Mouse (Mus musculus): ENCODE results near the gene Slc35b1. TPM values are rescaled to one million over a fixed set of nuclear protein-coding genes. Genes with fewer than 3 reads are reported as not detected.

The Slc35b1 gene
- polyA plus RNA-seq, 1 experiment = 79.1 TPM

GRCm38 (mm10) chr11:95397843-95398835 lies 13.6 kb downstream of the Slc35b1 start:
- no peaks in the 10 kb centered on the region for H3K27me3 ChIP-seq (ENCODE audit: control insufficient read depth, insufficient read depth, insufficient read length)
- no peak overlapping the region for H3ac ChIP-seq (ENCODE audit: control insufficient read depth, insufficient read length, low read depth)
- H3K4me3 ChIP-seq (ENCODE audit: insufficient read depth, poor library complexity, severe bottlenecking) = no peak overlapping the region
- no peaks in the 10 kb centered on the region for H3K79me2 ChIP-seq (ENCODE audit: control insufficient read depth, insufficient read depth)
- H3K79me3 ChIP-seq (ENCODE audit: low read depth) = no peaks in the 10 kb centered on the region
- TF ChIP-seq CEBPB (IDR thresholded peaks at IDR 0.05; ENCODE audit: low read depth) (no peak), MYOD1 (IDR thresholded peaks at IDR 0.05; ENCODE audit: control insufficient read depth, insufficient read length, low read depth) (no peak), CTCF (IDR thresholded peaks at IDR 0.05; ENCODE audit: control insufficient read depth, insufficient read depth, insufficient read length) (no peak), USF1 (IDR thresholded peaks at IDR 0.05; ENCODE audit: low read depth) (no peak), MYOG (IDR thresholded peaks at IDR 0.05; ENCODE audit: control insufficient read depth, extremely low read depth, insufficient read length) (no peak), MAX (IDR thresholded peaks at IDR 0.05) (no peak)
- H3K36me3 ChIP-seq (ENCODE audit: control insufficient read depth, insufficient read depth) = no peaks in the 10 kb centered on the region

GRCm38 (mm10) chr11:95399520-95400020 lies 15.1 kb downstream of the Slc35b1 start:
- no peaks in the 10 kb centered on the region for H3K79me3 ChIP-seq (ENCODE audit: low read depth)
- no peaks in the 10 kb centered on the region for H3K36me3 ChIP-seq (ENCODE audit: control insufficient read depth, insufficient read depth)
- H3K4me3 ChIP-seq (ENCODE audit: insufficient read depth, poor library complexity, severe bottlenecking) = no peak overlapping the region
- TF ChIP-seq MYOG (IDR thresholded peaks at IDR 0.05; ENCODE audit: control insufficient read depth, extremely low read depth, insufficient read length) (no peak), MYOD1 (IDR thresholded peaks at IDR 0.05; ENCODE audit: control insufficient read depth, insufficient read length, low read depth) (no peak), CTCF (IDR thresholded peaks at IDR 0.05; ENCODE audit: control insufficient read depth, insufficient read depth, insufficient read length) (no peak), MAX (IDR thresholded peaks at IDR 0.05) (no peak), USF1 (IDR thresholded peaks at IDR 0.05; ENCODE audit: low read depth) (no peak), CEBPB (IDR thresholded peaks at IDR 0.05; ENCODE audit: low read depth) (no peak), FOSL1 (IDR thresholded peaks at IDR 0.05; ENCODE audit: insufficient read depth, low read length, poor library complexity, severe bottlenecking) (no peak)
- H3K27me3 ChIP-seq (ENCODE audit: control insufficient read depth, insufficient read depth, insufficient read length) = no peaks in the 10 kb centered on the region
- no peak overlapping the region for H3ac ChIP-seq (ENCODE audit: control insufficient read depth, insufficient read length, low read depth)
- no peaks in the 10 kb centered on the region for H3K79me2 ChIP-seq (ENCODE audit: control insufficient read depth, insufficient read depth)

- TF ChIP-seq CTCF (IDR thresholded peaks at IDR 0.05; ENCODE audit: control insufficient read depth, insufficient read depth, insufficient read length) (no peak), USF1 (IDR thresholded peaks at IDR 0.05; ENCODE audit: low read depth) (no peak), MYOG (IDR thresholded peaks at IDR 0.05; ENCODE audit: control insufficient read depth, extremely low read depth, insufficient read length) (no peak), MAX (IDR thresholded peaks at IDR 0.05) (no peak), MYOD1 (IDR thresholded peaks at IDR 0.05; ENCODE audit: control insufficient read depth, insufficient read length, low read depth) (no peak), FOSL1 (IDR thresholded peaks at IDR 0.05; ENCODE audit: insufficient read depth, low read length, poor library complexity, severe bottlenecking) (no peak), CEBPB (IDR thresholded peaks at IDR 0.05; ENCODE audit: low read depth) (no peak)
- Histone ChIP-seq H3ac (ENCODE audit: control insufficient read depth, insufficient read length, low read depth) (no peak overlapping the region), H3K4me3 (ENCODE audit: insufficient read depth, poor library complexity, severe bottlenecking) (no peak overlapping the region), H3K79me3 (ENCODE audit: low read depth) (no peaks in the 10 kb centered on the region), H3K36me3 (ENCODE audit: control insufficient read depth, insufficient read depth) (no peaks in the 10 kb centered on the region), H3K27me3 (ENCODE audit: control insufficient read depth, insufficient read depth, insufficient read length) (no peaks in the 10 kb centered on the region), H3K79me2 (ENCODE audit: control insufficient read depth, insufficient read depth) (no peaks in the 10 kb centered on the region)
Measured at GRCm38 (mm10) chr11:95401568-95401967, 17.1 kb downstream of the Slc35b1 start.

- Histone ChIP-seq H3ac (ENCODE audit: control insufficient read depth, insufficient read length, low read depth) (peak overlapping the region; percentile 43), H3K79me2 (ENCODE audit: control insufficient read depth, insufficient read depth) (no peaks in the 10 kb centered on the region), H3K27me3 (ENCODE audit: control insufficient read depth, insufficient read depth, insufficient read length) (no peaks in the 10 kb centered on the region), H3K4me3 (ENCODE audit: insufficient read depth, poor library complexity, severe bottlenecking) (no peak overlapping the region), H3K36me3 (ENCODE audit: control insufficient read depth, insufficient read depth) (no peaks in the 10 kb centered on the region), H3K79me3 (ENCODE audit: low read depth) (no peaks in the 10 kb centered on the region)
- TF ChIP-seq MYOG (IDR thresholded peaks at IDR 0.05; ENCODE audit: control insufficient read depth, extremely low read depth, insufficient read length) (no peak), FOSL1 (IDR thresholded peaks at IDR 0.05; ENCODE audit: insufficient read depth, low read length, poor library complexity, severe bottlenecking) (no peak), MAX (IDR thresholded peaks at IDR 0.05) (no peak), CTCF (IDR thresholded peaks at IDR 0.05; ENCODE audit: control insufficient read depth, insufficient read depth, insufficient read length) (no peak), USF1 (IDR thresholded peaks at IDR 0.05; ENCODE audit: low read depth) (no peak), CEBPB (IDR thresholded peaks at IDR 0.05; ENCODE audit: low read depth) (no peak), MYOD1 (IDR thresholded peaks at IDR 0.05; ENCODE audit: control insufficient read depth, insufficient read length, low read depth) (no peak)
Measured at GRCm38 (mm10) chr11:95402196-95402595, 17.7 kb downstream of the Slc35b1 start.

- H3K27me3 ChIP-seq (ENCODE audit: control insufficient read depth, insufficient read depth, insufficient read length) = no peaks in the 10 kb centered on the region
- no peaks in the 10 kb centered on the region for H3K79me3 ChIP-seq (ENCODE audit: low read depth)
- H3K79me2 ChIP-seq (ENCODE audit: control insufficient read depth, insufficient read depth) = no peaks in the 10 kb centered on the region
- TF ChIP-seq MYOG (IDR thresholded peaks at IDR 0.05; ENCODE audit: control insufficient read depth, extremely low read depth, insufficient read length) (no peak), CEBPB (IDR thresholded peaks at IDR 0.05; ENCODE audit: low read depth) (no peak), MYOD1 (IDR thresholded peaks at IDR 0.05; ENCODE audit: control insufficient read depth, insufficient read length, low read depth) (no peak), CTCF (IDR thresholded peaks at IDR 0.05; ENCODE audit: control insufficient read depth, insufficient read depth, insufficient read length) (no peak)
- H3ac ChIP-seq (ENCODE audit: control insufficient read depth, insufficient read length, low read depth) = peak overlapping the region; percentile 31
- no peak overlapping the region for H3K4me3 ChIP-seq (ENCODE audit: insufficient read depth, poor library complexity, severe bottlenecking)
- H3K36me3 ChIP-seq (ENCODE audit: control insufficient read depth, insufficient read depth) = no peaks in the 10 kb centered on the region
Measured at GRCm38 (mm10) chr11:95402658-95403101, 18.2 kb downstream of the Slc35b1 start.

Measured in C2C12 (cell line).